In the genomic region with DNA sequence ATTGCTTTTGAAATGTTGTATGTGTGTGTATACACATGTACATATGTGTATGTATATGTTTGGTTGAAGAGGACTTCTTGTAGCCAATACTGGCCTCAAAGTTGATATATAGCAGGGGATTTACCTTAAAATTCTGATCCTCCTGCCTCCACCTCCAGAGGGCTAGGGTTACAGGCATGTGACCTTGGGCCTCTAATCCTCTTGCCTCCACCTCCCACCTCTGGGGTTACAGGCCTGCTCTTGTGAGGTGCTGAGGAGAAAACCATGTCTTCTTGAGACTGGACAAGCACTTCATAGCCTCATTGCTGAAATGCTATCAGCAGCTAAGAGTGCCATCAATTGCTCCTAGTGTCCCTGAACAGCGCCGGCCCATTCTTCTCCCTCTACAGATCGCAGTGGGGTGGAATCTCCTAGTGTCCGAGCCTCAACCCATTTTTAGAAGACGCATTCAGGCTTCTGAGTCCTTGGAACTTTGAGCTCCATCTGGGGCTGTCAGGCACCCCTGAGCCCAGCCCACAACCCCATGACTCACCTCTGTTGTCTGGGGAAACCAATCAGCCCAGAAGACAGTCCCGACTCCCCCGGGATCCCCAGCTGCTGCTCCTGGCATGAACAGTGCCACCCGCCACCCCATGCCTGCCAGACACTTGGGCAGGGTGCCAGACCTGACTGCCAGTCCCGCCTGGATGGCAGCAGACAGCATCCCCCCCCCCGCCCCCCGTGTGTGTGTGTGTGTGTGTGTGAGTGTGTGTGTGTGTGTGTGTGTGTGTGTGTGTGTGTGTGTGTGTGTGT, we compare ENCODE assay signal across 8 mouse cellular contexts. TPM values are rescaled to one million over a fixed set of nuclear protein-coding genes. Genes with fewer than 3 reads are reported as not detected.
A peak's percentile ranks its signal among the peaks of the same experiment; 100 is the strongest.
DNase-seq lines count a peak whose midpoint lies in the region; ATAC-seq lines count a peak whose summit lies in the region.

No protein-coding gene starts in this region.

- intact Hi-C loops in gastrocnemius, postnatal 14 days (cut with DNase I; ENCODE audit: low total_unique reads), result no loop called here

- no peaks in the 10 kb centered on the region for H3K36me3 ChIP-seq in midbrain, embryonic 14.5 days (ENCODE audit: control insufficient read depth, insufficient read depth, low read length)
- no peaks in the 10 kb centered on the region for H3K36me3 ChIP-seq in stomach, embryonic 15.5 days

- H3K27ac ChIP-seq in midbrain, embryonic 14.5 days (replicated peaks; ENCODE audit: low read depth, low read length), result peak overlapping the region; percentile 57; the same call in 1 of the 2 replicates
- H3K27ac ChIP-seq in stomach, embryonic 15.5 days, result no peak overlapping the region

- no peak overlapping the region for H3K4me3 ChIP-seq in midbrain, embryonic 14.5 days (replicated peaks; ENCODE audit: low read depth, low read length)
- no peak overlapping the region for H3K4me3 ChIP-seq in stomach, embryonic 15.5 days (replicated peaks)

- no peak overlapping the region; the same call in 1 of the 2 replicates for H3K9ac ChIP-seq in midbrain, embryonic 14.5 days (replicated peaks; ENCODE audit: low read length)
- H3K9ac ChIP-seq in stomach, embryonic 15.5 days, result no peak overlapping the region

- 31% methylated on average over 11 of the region's 11 CpGs for WGBS in midbrain, embryonic 14.5 days
- WGBS in stomach, embryonic 15.5 days, result 34% methylated on average over 9 of the region's 11 CpGs

- H3K9me3 ChIP-seq in midbrain, embryonic 14.5 days (ENCODE audit: control insufficient read depth, low read length), result no peaks in the 10 kb centered on the region
- no peaks in the 10 kb centered on the region for H3K9me3 ChIP-seq in stomach, embryonic 15.5 days

- peaks cover 14% of the 10 kb centered on the region; the same call in 1 of the 2 replicates for H3K4me1 ChIP-seq in midbrain, embryonic 14.5 days (ENCODE audit: control insufficient read depth, insufficient read depth, low read length)
- peaks cover 18% of the 10 kb centered on the region; the same call in 1 of the 2 replicates for H3K4me1 ChIP-seq in stomach, embryonic 15.5 days

- no peaks in the 10 kb centered on the region for H3K27me3 ChIP-seq in midbrain, embryonic 14.5 days (ENCODE audit: control insufficient read depth, insufficient read depth, low read length)
- H3K27me3 ChIP-seq in stomach, embryonic 15.5 days (replicated peaks), result no peaks in the 10 kb centered on the region

- ATAC-seq in midbrain, embryonic 14.5 days (ENCODE audit: low FRiP score, low TSS enrichment), result peak; percentile 84
- no peak for ATAC-seq in stomach, embryonic 15.5 days (ENCODE audit: insufficient read depth, low FRiP score, low read depth)

- DNase-seq in T-cell, adult 2 months (ENCODE audit: low spot score), result peak; percentile 24
- DNase-seq in cerebellum, postnatal 14 days, result peak; percentile 79 to 89
- DNase-seq in gastrocnemius, postnatal 14 days, result peak; percentile 89
- DNase-seq in induced T-regulatory cell, adult 2 months (ENCODE audit: low read depth), result peak; percentile 13
- DNase-seq in left cerebral cortex, adult 11 months (ENCODE audit: low spot score), result peak; percentile 86
- peak; percentile 85 for DNase-seq in midbrain, embryonic 14.5 days
- no peak for DNase-seq in yolk sac, embryonic 10.5 days (ENCODE audit: low spot score)

- H3K4me2 ChIP-seq in midbrain, embryonic 14.5 days (ENCODE audit: low read length), result peak overlapping the region; percentile 45
- H3K4me2 ChIP-seq in stomach, embryonic 15.5 days, result peak overlapping the region; percentile 49; the same call in 1 of the 2 replicates

RNA-seq across cellular contexts. Expression of gene Pmepa1, which starts 30.6 kb away (rescaled TPM):
- 10 to 100 TPM; 11.1 to 12.1 TPM for total RNA-seq in gastrocnemius, postnatal 14 days (2021)
- 5.7 and 6.4 TPM in 2 replicates for polyA plus RNA-seq in midbrain, embryonic 14.5 days (2014; fragmentation: Nextera tagmentation; extraction: Ambion mirVana)
- polyA plus RNA-seq in stomach, embryonic 15.5 days (2015; fragmentation: Nextera tagmentation; extraction: Ambion mirVana), result 7.3 and 7.5 TPM in 2 replicates
